Mouse (Mus musculus) cerebellum, adult 2 months (tissue): ENCODE data around the gene Cdc14a.

ENCODE experiments used
- CTCF ChIP-seq: fragments of 200-500 bp; IDR thresholded peaks from 2 replicates; pipeline ENCODE4 v1.5.1; 2011; ENCODE audit warnings: low read depth, mild to moderate bottlenecking, control low read depth, low read length, moderate library complexity, borderline replicate concordance; ENCODE audit not compliant: insufficient read depth
- POLR2A ChIP-seq: fragments of 200-500 bp; IDR thresholded peaks from 2 replicates; pipeline ENCODE4 v1.6.1; 2011; ENCODE audit warnings: low read length, control low read depth, borderline replicate concordance; ENCODE audit not compliant: insufficient read depth

GRCm38 (mm10) chr3:116454529-116454928, 30.7 kb upstream of the Cdc14a start:
- TF ChIP-seq POLR2A (no peak), CTCF (no peak)
